Mouse (Mus musculus): ENCODE data around the gene Tmem259.

Tmem259 gene

GRCm38 (mm10) chr10:79984195-79984816 lies at the start of gene Tmem259:
Gene Tmem259 (minus strand): TSS chr10:79984330.
- no peak for DNase-seq (ENCODE audit: low read depth)

- DNase-seq (ENCODE audit: low read depth) = no peak
These were observed 48.8 kb upstream of the Tmem259 start for GRCm38 (mm10) chr10:80032799-80033480.

GRCm38 (mm10) chr10:80030736-80031135 lies 46.6 kb upstream of the Tmem259 start:
- no peak for DNase-seq (ENCODE audit: low read depth)

- DNase-seq (ENCODE audit: low read depth) = no peak
These were observed 46.1 kb upstream of the Tmem259 start for GRCm38 (mm10) chr10:80030191-80030590.

GRCm38 (mm10) chr10:80028521-80028846 lies 44.4 kb upstream of the Tmem259 start:
- DNase-seq (ENCODE audit: low read depth) = no peak

GRCm38 (mm10) chr10:80027681-80028520 lies 43.8 kb upstream of the Tmem259 start:
- no peak for DNase-seq (ENCODE audit: low read depth)

- no peak for DNase-seq (ENCODE audit: low read depth)
These were observed 41.8 kb upstream of the Tmem259 start for GRCm38 (mm10) chr10:80025889-80026288.

GRCm38 (mm10) chr10:80025463-80025862 lies 41.3 kb upstream of the Tmem259 start:
- no peak for DNase-seq (ENCODE audit: low read depth)

GRCm38 (mm10) chr10:80025044-80025347 lies 40.9 kb upstream of the Tmem259 start:
- DNase-seq (ENCODE audit: low read depth) = no peak

- DNase-seq (ENCODE audit: low read depth) = no peak
These were observed 40.3 kb upstream of the Tmem259 start for GRCm38 (mm10) chr10:80024229-80025043.

GRCm38 (mm10) chr10:80023758-80024157 lies 39.6 kb upstream of the Tmem259 start:
- no peak for DNase-seq (ENCODE audit: low read depth)

- DNase-seq (ENCODE audit: low read depth) = no peak
These were observed 38.7 kb upstream of the Tmem259 start for GRCm38 (mm10) chr10:80022806-80023205.

- no peak for DNase-seq (ENCODE audit: low read depth)
These were observed 38.0 kb upstream of the Tmem259 start for GRCm38 (mm10) chr10:80022164-80022563.

- DNase-seq (ENCODE audit: low read depth) = no peak
These were observed 37.2 kb upstream of the Tmem259 start for GRCm38 (mm10) chr10:80021320-80021641.

- DNase-seq (ENCODE audit: low read depth) = no peak
These were observed 36.6 kb upstream of the Tmem259 start for GRCm38 (mm10) chr10:80020603-80021319.

- DNase-seq (ENCODE audit: low read depth) = no peak
These were observed 36.1 kb upstream of the Tmem259 start for GRCm38 (mm10) chr10:80020191-80020590.

GRCm38 (mm10) chr10:80019471-80020131 lies 35.5 kb upstream of the Tmem259 start:
- DNase-seq (ENCODE audit: low read depth) = no peak

- DNase-seq (ENCODE audit: low read depth) = no peak
These were observed 34.7 kb upstream of the Tmem259 start for GRCm38 (mm10) chr10:80018739-80019297.

- no peak for DNase-seq (ENCODE audit: low read depth)
These were observed 33.6 kb upstream of the Tmem259 start for GRCm38 (mm10) chr10:80017771-80018170.

- no peak for DNase-seq (ENCODE audit: low read depth)
These were observed 33.2 kb upstream of the Tmem259 start for GRCm38 (mm10) chr10:80017361-80017760.

GRCm38 (mm10) chr10:80016931-80017330 lies 32.8 kb upstream of the Tmem259 start:
- no peak for DNase-seq (ENCODE audit: low read depth)
